Mouse (Mus musculus) heart, embryonic 16.5 days (tissue): ENCODE measurements around the gene Nid1. TPM values are rescaled to one million over a fixed set of nuclear protein-coding genes. Genes with fewer than 3 reads are reported as not detected.
"Not testable (repeated sequence)": the region's sequence is repeated elsewhere in the genome, so short reads cannot be mapped to it uniquely, and the experiment has no call there.

Experiments used
- ATAC-seq: fragments of 200-750 bp; cut with Nextera tagmentation; replicated peaks from 2 replicates; pipeline ENCODE4 v1.8.0; 2017; ENCODE audit warnings: moderate number of reproducible peaks; ENCODE audit not compliant: insufficient read depth, low FRiP score; ENCODE audit errors: extremely low read depth
- H3K27ac ChIP-seq: fragments of 300-500 bp; sonication (generic); 2 replicates; pipeline ENCODE4 v1.5.1; 2014; ENCODE audit warnings: mild to moderate bottlenecking, low read length, control low read depth, moderate library complexity
- H3K27me3 ChIP-seq: fragments of 300-500 bp; sonication (generic); 2 replicates; pipeline ENCODE4 v1.6.1; 2014; ENCODE audit warnings: low read length, mixed read lengths; ENCODE audit not compliant: control insufficient read depth, insufficient read depth
- H3K36me3 ChIP-seq: fragments of 300-500 bp; sonication (generic); 2 replicates; pipeline ENCODE4 v1.6.1; 2014; ENCODE audit not compliant: control insufficient read depth, insufficient read depth
- H3K4me1 ChIP-seq: fragments of 300-500 bp; sonication (generic); 2 replicates; pipeline ENCODE4 v1.6.1; 2014; ENCODE audit warnings: low read length, mixed read lengths; ENCODE audit not compliant: control insufficient read depth, insufficient read depth
- H3K4me2 ChIP-seq: fragments of 300-500 bp; sonication (generic); 2 replicates; pipeline ENCODE4 v1.6.1; 2014; ENCODE audit warnings: low read depth, mild to moderate bottlenecking, control low read depth, low read length
- H3K4me3 ChIP-seq: fragments of 300-500 bp; sonication (generic); 2 replicates; pipeline ENCODE4 v1.5.1; 2014; ENCODE audit warnings: mild to moderate bottlenecking, control low read depth, low read length
- H3K9ac ChIP-seq: fragments of 300-500 bp; sonication (generic); 2 replicates; pipeline ENCODE4 v1.6.1; 2014; ENCODE audit warnings: low read length, control low read depth
- H3K9me3 ChIP-seq: fragments of 300-500 bp; sonication (generic); replicated peaks from 2 replicates; pipeline ENCODE4 v1.6.1; 2016; ENCODE audit warnings: low read length; ENCODE audit not compliant: control insufficient read depth
- WGBS: fragments of 180-500 bp; shearing (Covaris S2); extraction: QIAGEN DNeasy Blood & Tissue Kit; methylation state at CpG from one replicate; pipeline ENCODE4 v1.1.7; 2014; 5-methylcytosine and 5-hydroxymethylcytosine counted together
- polyA plus RNA-seq: library from polyadenylated mRNA; unstranded; fragments of >200 nt; fragmentation: Nextera tagmentation; extraction: Ambion mirVana; gene quantifications from 2 replicates; pipeline ENCODE4 v1.2.1, GENCODE M21; 2015

Nid1 gene
- polyA plus RNA-seq, 1 experiment from 2014 or later, result 91.9 TPM

DNA sequence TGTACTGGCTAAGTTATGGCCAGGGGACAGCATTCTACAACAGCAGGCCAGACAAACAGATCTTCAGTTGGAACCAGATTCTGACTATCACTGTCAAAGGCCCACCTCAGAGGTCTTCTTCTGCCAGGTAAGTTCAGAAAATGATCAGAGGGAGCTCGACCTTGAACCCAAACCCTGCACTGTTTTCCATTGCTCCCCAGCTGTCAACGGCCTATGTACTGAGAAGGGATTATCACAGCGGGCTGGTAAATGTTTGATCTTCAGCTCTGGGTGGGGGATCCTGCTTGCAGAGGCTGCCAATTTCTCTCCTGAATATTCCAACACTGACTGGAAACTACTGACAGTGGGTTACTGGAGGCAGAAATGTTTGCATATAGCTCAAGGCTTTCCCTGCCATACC is 23.1 kb upstream of the Nid1 start:
- Histone ChIP-seq H3K9ac (no peak overlapping the region), H3K27me3 (no peaks in the 10 kb centered on the region), H3K4me1 (no peaks in the 10 kb centered on the region), H3K4me2 (no peak overlapping the region), H3K27ac (no peak overlapping the region), H3K36me3 (no peaks in the 10 kb centered on the region), H3K9me3 (no peaks in the 10 kb centered on the region), H3K4me3 (no peak overlapping the region)
- ATAC-seq, result no peak
- WGBS, result 65% methylated on average over 3 of the region's 3 CpGs

DNA sequence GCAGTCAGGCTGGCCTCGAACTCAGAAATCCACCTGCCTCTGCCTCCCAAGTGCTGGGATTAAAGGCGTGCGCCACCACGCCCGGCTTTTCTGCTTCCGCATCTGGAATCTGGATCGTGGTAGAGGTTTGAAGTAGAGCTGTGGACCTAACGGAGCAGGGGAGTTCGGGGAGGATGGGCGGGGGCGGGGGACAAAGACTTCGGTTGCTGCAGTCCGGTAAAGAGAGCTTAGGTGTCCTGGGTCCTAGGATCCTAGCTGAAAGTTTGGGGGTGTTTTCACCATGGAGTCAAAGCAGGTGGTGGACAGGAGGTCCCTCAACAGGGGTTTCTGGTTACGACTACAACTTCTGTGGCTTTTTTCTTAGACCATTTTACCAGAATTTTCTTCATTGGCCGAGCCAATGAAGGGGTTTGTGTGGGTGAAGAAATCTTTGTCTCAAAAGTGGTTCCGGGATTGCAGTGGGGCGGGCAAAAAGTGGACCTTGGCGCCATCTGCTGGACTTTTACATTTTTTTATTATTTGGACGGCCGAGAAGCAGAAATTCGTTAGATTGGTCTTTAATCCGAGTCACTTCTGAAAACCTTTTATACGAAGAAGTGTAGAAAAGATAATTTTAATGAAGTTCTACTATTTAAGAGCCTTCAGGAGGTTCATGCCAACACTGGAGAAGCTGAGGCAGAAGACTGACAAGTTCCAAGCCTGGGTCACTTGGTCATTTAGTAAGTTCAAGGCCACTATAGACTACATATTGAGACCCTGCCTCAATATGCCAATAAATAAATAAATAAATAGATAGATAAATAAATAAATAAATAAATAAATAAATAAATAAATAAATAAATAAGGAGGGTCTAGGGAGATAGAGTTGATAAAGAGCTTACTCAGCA is 22.0 kb upstream of the Nid1 start:
- not testable (repeated sequence) for H3K9me3 ChIP-seq, H3K9ac ChIP-seq, H3K36me3 ChIP-seq, ATAC-seq, H3K27ac ChIP-seq, H3K27me3 ChIP-seq, H3K4me1 ChIP-seq
- Histone ChIP-seq H3K4me3 (0 out of 2 replicates have a peak overlapping the region, but pooled peaks have one; percentile 22), H3K4me2 (peak overlapping the region; percentile 54)
- 32% methylated on average over 23 of the region's 23 CpGs for WGBS

DNA sequence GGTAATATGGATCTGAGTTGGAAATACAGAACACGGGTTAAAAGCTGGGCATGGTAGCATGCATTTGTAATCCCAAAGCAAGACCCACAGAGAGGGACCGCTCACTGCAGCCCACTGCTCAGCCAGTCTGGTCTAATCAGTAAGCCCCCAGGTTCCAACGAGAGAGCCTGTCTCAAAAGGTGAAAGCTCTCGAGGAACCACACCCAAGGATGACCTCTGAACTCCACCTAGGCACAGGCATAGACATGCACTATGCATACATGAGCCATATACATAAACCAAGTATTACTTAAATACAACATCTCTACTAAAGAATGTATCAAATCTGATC is 21.4 kb upstream of the Nid1 start:
- H3K27me3 ChIP-seq, H3K27ac ChIP-seq, H3K4me1 ChIP-seq, H3K4me3 ChIP-seq, ATAC-seq, H3K9ac ChIP-seq, H3K9me3 ChIP-seq, H3K36me3 ChIP-seq, H3K4me2 ChIP-seq: not testable (repeated sequence)
- 57% methylated on average over 1 of the region's 4 CpGs for WGBS

DNA sequence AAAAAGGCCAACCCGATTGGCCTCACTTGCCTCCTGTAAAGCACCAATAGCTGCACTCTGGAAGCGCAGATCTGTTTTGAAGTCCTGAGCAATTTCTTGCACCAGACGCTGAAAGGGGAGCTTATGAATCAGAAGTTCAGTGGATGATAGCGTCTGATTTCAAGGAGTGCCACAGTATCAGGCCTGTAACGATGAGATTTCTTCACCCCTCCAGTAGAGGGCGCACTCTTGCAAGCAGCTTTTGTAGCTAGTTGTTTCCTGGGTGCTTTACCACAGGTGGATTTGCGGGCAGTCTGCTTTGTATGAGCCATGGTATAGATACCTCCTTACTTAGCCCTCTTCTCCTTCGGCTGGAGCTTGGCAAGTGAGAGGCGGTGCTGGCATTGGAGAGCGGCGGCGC is 18.5 kb upstream of the Nid1 start:
- H3K9me3 ChIP-seq, H3K4me1 ChIP-seq, H3K36me3 ChIP-seq, H3K4me2 ChIP-seq, H3K27me3 ChIP-seq, ATAC-seq, H3K9ac ChIP-seq, H3K27ac ChIP-seq, H3K4me3 ChIP-seq: not testable (repeated sequence)
- 85% methylated on average over 6 of the region's 12 CpGs for WGBS

DNA sequence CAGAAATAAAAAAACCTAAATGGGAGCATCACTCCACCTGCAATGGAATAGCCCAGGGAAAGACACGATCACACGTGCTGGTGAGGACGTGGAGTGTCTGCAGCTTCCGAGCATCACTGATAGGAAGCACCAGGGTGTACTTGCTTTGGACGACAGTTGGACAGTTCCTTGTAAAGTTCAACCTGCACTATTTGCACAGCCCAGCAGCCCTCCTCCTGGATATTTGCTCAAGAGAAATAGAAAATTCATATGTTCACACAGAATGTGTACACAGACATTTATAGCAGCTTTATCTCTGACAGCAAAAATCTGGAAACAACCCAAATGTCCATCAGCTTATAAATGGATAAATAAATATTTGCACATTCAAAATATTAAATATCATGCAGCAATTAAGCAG is 14.1 kb upstream of the Nid1 start:
- not testable (repeated sequence) for H3K36me3 ChIP-seq, H3K27me3 ChIP-seq, H3K4me1 ChIP-seq, ATAC-seq, H3K9ac ChIP-seq, H3K27ac ChIP-seq, H3K4me2 ChIP-seq, H3K9me3 ChIP-seq, H3K4me3 ChIP-seq
- 54% methylated on average over 2 of the region's 5 CpGs for WGBS

DNA sequence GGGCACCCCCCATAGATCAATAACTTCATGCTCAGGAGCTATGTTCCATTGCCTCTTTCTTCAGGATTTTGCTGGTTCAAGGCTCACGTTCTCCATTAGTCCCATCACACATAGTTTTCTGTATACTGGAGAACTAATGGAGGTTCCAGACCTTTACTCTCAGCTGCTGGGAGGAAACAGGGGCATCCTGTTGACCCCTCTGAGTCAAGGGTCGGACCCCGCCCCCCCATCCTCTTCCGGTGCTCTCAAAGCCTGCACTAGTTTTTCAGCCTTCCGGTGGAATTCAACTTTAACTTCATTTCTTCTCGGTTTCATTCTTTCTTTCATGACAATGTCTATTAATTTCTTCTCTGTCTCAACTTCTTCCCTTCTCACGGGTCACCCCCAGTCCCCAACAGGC is 1.2 kb upstream of the Nid1 start:
- H3K4me3 ChIP-seq, H3K27ac ChIP-seq, H3K27me3 ChIP-seq, H3K9ac ChIP-seq, ATAC-seq, H3K9me3 ChIP-seq, H3K4me2 ChIP-seq, H3K4me1 ChIP-seq, H3K36me3 ChIP-seq: not testable (repeated sequence)
- WGBS, result 79% methylated on average over 4 of the region's 7 CpGs

DNA sequence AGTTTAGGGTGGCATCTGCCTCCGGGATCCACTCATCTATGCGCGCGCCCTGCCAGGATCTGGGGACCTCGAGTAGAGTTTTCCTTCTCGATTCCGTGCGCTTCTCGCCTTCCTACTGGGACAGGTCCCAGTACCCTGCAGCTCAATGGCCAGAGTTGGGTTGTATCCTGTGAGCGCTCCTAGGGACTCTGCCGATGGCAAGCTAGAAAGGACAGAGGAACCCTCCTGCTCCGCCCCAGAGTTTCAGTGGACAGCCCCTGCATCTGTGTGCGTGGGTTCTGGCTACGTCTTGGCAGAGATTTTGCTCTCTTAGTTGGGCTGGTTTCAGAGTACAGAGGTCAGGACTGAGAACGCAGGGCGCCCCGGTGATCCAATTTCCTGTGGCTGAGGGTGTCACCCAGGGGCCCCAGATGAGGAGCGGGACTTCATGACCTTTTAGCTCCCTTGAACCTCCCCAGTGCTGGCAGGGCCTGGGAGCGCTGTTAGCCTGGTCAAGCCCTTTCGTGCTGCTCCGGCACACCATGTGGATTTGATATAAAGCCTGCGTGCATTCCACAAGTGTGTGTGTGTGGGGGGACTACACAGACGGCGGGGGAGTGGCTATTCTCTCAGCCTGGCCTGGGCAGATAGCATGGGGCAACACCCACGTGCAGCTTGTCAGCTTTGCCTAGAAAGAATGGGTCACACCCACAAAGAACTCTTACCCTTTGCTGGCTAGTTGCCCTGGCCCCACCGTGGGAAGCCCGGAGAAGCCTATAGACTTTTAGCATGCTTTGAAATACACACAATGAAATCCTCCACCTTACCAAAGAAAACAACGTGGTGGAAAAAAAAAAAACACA is 982 bp downstream of the Nid1 start:
- 5% methylated on average over 14 of the region's 28 CpGs for WGBS

DNA sequence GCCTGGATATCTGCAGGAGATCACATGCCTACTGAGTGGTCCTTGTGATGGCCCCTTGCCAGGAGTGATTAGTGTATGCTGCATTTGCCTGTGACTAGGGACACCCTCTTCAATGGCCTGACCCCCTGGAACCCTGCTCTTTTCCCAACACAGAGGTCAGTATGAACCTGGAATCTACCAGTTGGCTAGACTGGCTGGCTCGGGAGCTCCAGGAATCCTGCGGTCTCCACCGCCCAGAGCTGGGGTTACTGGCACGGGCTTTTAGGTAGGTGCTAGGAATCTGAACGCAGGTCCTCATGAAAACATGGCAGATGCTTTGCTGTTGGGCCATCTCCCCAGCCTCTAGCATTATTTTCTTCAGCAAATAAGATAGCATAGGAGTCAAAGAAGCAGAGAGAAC is 8.2 kb downstream of the Nid1 start:
- H3K4me1 ChIP-seq, H3K4me2 ChIP-seq, H3K9me3 ChIP-seq, H3K4me3 ChIP-seq, ATAC-seq, H3K36me3 ChIP-seq, H3K27me3 ChIP-seq, H3K27ac ChIP-seq, H3K9ac ChIP-seq: not testable (repeated sequence)
- 83% methylated on average over 5 of the region's 5 CpGs for WGBS

More for the DNA sequence above, 982 bp downstream of the Nid1 start:
- Histone ChIP-seq H3K4me2 (peak overlapping the region; percentile 51), H3K4me3 (peak overlapping the region; percentile 44)
- H3K4me1 ChIP-seq, H3K27ac ChIP-seq, H3K36me3 ChIP-seq, H3K27me3 ChIP-seq, H3K9ac ChIP-seq, H3K9me3 ChIP-seq: not testable (repeated sequence)
- peak; percentile 49 for ATAC-seq

DNA sequence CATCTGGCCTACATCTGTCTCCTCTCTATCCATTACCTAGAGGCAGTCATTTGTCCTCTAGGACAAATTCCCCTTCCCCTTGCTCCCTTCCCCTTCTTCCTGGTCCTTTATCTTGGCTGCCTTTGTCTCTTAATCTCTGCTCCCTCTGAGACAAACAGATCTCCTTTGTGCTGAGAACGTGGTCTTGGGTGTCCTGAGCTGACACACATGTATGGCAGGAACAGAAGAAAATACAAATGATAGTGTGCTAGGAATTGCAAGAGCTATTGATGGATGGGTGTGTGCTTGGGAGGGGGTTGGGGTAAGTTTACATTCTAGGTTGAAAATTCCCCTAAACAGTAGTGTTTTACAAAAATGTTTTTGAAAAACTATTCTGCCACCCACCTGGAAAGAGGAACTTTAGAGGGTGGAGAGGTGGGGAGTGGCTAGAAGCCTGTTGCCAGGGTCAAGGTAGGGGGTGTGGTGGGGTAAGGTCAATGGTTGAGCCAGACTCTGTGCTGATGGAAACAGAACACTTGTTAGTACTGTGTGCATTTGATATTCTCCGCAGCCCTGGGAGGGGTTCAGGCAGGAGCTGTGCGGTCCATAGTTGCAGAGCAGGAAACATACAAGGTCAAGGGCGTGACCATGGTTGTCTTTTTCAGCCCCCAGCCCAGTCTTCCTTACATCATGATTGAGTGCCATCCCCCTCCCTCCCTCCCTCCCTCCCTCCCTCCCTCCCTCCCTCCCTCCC is 9.5 kb downstream of the Nid1 start:
- H3K27me3 ChIP-seq, H3K36me3 ChIP-seq, H3K9ac ChIP-seq, ATAC-seq, H3K4me1 ChIP-seq, H3K4me3 ChIP-seq, H3K27ac ChIP-seq, H3K9me3 ChIP-seq, H3K4me2 ChIP-seq: not testable (repeated sequence)
- WGBS, result 63% methylated on average over 4 of the region's 4 CpGs
